In the genomic region with DNA sequence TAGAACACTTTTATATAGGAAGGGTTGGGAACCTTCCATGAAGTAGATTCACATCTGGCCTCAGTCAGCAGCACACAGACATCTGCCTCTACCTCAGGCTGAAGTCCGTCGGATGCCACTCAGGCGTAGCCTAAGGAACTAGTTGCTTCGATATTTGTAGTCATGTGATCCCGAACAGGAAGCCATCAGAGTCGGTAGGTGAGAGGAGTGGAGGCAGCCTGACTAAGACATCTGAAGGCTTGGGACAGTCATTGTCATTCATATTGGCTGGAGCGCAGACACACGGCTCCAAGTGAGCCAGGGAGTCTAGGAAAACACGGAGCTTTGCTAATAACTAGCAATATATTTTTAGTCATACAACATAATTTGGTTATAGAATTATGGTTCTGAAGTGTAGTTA, we compare ENCODE assay signal across 12 mouse cellular contexts.
"Had no signal": no experiment of that assay in that cellular context is flagged by ENCODE, and none has a peak within 500 bp of the region (broad histone marks: within the 10 kb centered on the region; RNA-seq: fewer than 3 reads in every experiment).

No protein-coding gene starts in this region.

- DNase-seq: retina, postnatal 1 day; right cerebral cortex, adult 18-20 months; right cerebral cortex, postnatal 14 days; right cerebral cortex, postnatal 25 days; right cerebral cortex, postnatal 4 days; spleen, adult 18-20 months; thymus, adult 18-20 months; thymus, adult 2 months; thymus, postnatal 14 days; thymus, postnatal 25 days; thymus, postnatal 36 days; thymus, postnatal 4 days had no signal
